16 mouse cellular contexts compared by ENCODE assay signal in genomic region chr7:117065771-117066170, GRCm38 (mm10).
"Had no signal": no experiment of that assay in that cellular context is flagged by ENCODE, and none has a peak within 500 bp of the region (broad histone marks: within the 10 kb centered on the region; RNA-seq: fewer than 3 reads in every experiment).

No protein-coding gene starts in this region.

- ATAC-seq: hindbrain, postnatal 0 days; intestine, embryonic 15.5 days; intestine, postnatal 0 days had no signal

- DNase-seq: gastrocnemius, postnatal 14 days; gastrocnemius, postnatal 36 days; heart, adult 18-20 months; heart, postnatal 10 days; heart, postnatal 36 days; kidney, adult 18-20 months; kidney, adult 8-10 months; kidney, postnatal 10 days; kidney, postnatal 25 days; kidney, postnatal 4 days; layer of hippocampus, adult 9-11 months; liver; liver, embryonic 13.5 days had no signal
